Mouse (Mus musculus): ENCODE results near the gene Gm6482.
"Not testable (repeated sequence)": the region's sequence is repeated elsewhere in the genome, so short reads cannot be mapped to it uniquely, and the experiment has no call there.

DNA sequence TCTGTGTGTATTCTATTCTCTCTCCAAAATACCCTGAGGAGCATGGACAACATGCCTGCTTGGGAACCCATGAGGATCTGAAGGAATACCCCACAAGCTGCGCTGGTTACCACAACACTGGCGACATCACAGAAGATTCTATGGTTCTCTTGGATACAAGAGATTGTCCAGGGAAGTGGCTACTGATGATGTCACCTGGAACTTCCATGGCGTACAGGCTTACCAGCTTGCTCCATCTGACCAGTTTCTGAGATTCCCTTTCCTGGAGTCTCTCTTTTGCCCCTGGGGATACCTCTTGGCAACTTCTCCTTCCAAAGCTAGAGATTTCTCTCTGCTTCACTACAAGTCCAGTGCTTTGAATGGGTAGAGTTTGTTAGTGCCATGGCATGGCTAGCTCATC, 21.8 kb downstream of the Gm6482 start, which contains the start of gene Gm7945:
- not testable (repeated sequence) for TF ChIP-seq CTCF (IDR thresholded peaks at IDR 0.05; ENCODE audit: extremely low read depth, insufficient read depth, insufficient read length, insufficient replicate concordance); POLR2A (IDR thresholded peaks at IDR 0.05; ENCODE audit: low read depth, low read length)
